Mouse (Mus musculus): Measurements from ENCODE around the gene Ccdc82.

Gene Ccdc82

DNA sequence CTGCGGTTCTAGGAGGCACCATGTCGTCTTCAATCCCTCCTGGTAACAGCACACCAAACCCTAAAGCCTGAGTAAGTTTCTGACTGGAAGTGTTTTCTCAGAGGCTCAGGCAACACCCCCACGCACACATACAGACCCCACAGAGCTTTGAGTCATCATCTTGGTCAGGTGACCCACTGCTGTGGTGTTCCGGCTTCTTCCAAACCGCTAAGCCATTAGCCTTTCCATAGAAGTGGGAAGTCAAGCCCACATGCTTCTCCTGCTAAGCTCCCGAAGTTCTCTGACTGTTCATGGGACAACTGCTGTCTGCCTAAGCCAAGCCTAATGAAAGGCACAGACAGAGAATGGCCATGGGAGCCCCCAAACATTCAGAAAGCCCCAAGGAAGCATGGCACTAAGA, 52.4 kb downstream of the Ccdc82 start:
- DNase-seq (ENCODE audit: low spot score in 2 of 2): no peak

DNA sequence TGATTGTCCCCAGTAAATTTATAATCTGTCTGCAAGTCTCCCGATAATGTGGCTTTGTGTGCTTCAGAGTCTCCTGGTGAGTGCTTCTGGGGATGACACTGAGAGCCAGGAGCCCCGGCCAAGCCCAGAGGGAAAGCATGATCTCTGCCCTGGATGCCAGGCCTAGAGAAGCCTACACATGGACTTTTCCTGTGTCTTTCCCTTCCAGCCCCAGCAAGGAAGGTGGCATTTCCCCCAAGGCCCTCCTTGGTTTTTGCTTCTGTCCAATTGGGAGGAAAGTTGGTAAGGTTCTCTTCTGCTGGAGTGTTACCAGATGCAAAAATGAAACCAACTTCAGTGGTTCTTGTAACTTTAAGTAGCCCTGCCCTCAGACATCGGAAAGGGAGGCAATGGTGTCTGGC, 53.3 kb downstream of the Ccdc82 start:
- DNase-seq (ENCODE audit: low spot score in 2 of 2): no peak

DNA sequence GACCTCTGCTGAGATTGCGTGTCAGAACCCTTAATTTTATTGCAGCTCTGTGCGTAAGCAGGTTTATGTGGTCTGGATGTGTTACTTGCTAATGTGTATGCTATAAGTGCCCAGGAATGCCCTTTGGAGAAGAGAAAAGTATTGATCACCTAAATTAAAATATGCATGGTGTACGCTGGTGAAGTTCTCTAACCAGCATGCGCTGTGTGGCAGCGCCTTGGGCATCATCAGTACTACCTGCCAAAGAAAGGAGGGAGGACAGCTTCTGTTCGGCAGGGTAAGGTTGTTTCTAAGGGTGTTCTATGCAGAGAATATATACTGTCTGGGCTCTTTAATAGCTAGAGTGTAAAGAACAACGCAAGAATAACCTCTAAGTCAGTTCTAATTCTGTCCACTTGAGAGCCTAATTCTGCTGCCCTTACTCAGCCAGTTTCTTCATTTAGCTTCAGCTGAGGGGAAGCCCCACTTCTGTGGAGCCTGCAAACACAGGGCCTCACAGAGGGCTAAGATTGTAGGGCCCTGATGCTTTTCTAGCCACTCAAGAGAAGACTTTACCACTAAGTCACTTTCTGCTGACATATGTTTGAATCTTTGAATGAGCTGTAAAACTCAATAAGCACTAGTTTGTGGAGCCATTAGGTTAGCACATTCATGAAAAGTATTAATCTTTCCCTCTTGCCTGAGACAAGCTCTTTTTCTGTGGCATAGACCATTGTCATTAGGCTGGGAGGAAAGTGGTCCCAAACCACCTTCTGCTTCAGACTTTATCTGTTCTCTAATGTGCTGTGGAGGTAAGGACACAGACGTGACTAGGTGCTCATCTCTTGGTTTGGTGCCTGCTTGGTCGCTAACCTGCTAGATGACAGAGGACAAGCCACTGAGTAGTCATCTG, 54.4 kb downstream of the Ccdc82 start:
- no peak for DNase-seq (ENCODE audit: low spot score in 2 of 2)

DNA sequence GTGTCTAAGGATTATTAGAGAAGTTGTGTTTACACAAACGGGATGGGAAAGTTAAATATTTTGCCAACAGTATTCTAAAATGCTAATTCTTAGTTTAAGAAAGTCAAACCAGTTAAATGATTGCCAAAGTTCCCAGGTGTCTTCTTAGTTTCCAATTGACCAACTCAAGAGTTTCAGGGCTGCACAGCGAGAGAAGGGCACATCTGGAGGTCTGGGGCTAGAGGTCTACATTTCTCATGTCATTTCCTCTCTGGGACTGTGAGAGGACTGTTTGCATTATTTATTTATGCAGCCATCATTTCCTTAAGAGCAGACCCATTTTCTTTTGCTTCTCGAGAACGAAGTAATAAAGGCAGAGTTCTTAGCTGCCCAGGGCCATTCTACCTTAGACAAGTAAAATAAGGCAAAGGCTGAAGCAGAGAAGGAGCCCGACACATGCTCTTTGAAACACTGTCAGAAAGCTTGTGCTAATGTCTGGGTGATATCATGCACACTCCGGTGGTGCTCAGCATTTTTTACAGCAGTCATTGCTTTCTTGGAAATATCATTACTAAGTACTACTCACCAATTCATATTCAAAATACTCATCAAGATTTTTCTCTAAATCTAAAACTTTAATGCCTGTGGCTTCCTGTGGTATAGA, 55.5 kb downstream of the Ccdc82 start:
- DNase-seq (ENCODE audit: low spot score in 2 of 2): no peak

DNA sequence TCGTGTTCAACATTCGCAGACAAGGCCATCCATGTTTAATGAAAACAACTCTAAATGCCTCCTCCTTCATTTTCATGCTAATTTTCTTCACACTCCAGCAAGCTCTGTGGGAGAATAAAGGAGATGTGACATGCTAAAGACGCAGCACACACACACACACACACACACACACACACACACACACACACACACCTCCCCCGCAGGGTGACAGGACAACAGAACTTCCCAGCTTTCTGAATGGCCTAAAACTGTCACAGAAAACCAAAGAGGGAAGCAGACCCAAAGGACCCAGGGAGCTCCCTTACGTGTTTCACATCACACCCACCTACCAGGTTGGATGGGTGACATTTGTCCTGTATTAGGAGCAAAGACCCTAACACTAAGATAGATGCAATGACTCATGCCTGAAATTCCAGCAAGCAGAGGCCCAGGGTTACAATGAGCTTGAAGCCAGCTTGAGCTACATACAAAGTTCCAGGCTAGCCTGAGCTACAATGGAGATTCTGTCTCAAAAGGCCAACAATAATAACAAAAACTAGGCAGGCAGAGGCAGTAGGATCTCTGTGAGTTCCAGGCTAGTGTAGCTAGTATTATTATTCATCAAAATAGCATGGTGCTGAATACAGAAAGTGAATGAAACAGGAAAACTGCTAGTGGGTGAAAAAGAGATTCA, 56.5 kb downstream of the Ccdc82 start:
- no peak for DNase-seq (ENCODE audit: low spot score in 2 of 2)

DNA sequence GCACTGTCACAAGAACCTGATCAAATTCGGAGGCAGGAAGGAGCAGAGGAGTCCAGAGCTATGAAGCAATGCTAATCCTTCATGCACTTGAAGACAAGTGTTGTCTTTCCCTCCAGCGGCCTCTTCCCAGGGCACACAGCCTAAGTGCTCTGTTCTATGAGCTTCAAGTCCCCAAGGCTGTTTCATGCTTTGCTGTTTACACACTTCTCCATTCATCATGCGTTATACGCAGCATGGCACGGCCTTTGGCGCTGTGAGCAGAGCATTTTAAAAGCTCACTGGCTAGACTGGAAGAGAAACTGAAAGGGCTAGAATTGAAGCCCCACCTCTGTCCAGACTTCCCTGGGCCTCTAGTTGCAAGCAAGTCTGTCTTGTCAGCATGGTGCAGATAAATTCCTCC, 57.2 kb downstream of the Ccdc82 start:
- DNase-seq (ENCODE audit: low spot score in 2 of 2): peak in 1 of 2 experiments; percentile 23

DNA sequence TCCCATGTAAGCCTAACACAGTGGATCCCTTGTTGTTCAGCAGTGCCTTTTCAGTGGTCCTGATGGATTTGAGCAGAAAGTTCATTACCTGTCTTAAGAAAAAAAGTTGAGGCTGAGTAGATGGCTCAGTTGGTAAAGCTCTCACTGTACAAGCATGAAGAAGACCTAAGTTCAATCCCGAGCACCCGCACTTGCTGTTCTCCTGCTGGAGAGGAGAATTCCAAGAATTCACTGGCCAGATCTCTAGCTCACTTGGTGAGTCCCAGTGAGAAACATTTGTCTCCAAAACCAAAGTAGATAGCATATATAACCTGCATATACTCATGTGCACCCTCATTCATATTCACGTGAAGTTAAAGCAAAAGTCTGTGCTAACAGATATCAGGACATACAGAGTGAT, 59.7 kb downstream of the Ccdc82 start:
- no peak for DNase-seq (ENCODE audit: low spot score in 2 of 2)

DNA sequence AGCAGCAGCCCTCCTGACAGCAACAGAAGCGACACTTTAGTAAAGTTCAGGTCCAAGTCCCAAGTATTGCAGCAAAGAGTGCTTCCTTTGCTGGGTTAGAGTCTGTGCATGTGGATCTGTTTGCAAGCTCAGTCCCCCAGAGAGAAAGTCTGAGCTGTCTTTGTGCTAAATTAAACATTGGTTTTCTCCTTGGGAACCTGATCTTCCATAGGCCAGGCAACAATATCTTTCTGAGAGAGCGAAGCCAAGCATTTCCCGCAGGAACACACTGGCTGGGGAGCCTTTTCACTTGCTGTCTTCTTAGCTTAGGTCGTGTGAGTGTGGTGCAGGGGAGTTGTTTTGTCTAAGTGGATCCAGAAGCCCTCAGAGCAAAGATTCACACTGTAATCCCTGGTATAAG, 60.5 kb downstream of the Ccdc82 start:
- no peak for DNase-seq (ENCODE audit: low spot score in 2 of 2)

DNA sequence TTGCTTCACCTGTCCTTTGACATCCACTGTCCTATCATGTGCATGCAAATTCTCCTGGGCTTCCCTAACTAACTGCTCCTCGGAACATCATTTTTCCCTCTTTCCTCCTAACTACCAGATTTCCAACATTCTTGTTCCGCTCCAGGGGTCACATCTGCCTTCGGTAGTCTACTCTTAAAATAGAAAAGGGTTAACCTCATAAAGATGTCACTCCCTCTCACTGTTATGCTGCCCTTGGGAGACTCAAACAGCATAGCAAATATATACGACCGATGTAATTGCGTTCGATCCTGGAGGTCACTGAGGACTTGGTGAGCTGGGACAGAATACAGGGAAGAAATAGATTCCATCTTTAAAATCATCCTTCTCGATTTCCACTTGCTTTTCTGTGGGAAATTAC, 62.0 kb downstream of the Ccdc82 start:
- DNase-seq (ENCODE audit: low spot score in 2 of 2): no peak

DNA sequence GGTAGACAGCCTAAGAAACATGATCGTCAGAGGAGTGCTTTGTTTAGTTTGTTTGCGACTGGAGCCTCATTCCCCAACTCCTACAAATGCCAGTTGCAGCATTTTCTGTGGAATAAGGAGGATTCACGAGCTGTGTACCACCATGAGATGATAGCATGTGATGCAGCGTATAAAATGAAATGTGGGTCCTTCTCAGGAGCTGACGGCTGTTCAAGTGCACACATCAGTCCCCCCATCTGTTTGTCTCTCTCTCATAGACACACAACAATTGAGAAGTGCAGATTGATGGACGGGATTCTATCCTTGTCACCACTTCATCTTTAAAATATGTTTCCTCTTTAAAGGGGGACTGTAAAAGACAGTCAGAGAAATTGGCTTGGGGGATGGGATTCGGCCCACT, 63.1 kb downstream of the Ccdc82 start:
- DNase-seq (ENCODE audit: low spot score in 2 of 2): no peak

DNA sequence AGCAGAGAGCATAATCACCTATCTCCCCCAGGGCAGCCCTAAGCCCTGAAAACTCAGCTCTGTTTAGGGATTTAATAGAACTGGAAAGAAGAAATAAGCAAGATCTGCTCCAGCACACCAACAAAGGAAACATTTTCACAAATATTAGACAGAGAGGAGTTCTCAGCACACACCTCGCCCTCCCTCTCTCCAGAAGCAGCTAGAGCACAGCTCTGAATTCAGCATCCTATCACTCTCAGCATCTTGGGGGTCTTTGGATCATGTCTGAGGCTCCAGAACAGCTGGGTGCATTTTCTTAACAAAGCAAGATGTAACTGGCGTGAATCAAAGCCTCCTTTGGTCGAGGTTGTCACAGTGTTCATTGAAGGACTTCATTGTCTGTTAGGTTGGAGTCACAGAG, 63.5 kb downstream of the Ccdc82 start:
- no peak for DNase-seq (ENCODE audit: low spot score in 2 of 2)

DNA sequence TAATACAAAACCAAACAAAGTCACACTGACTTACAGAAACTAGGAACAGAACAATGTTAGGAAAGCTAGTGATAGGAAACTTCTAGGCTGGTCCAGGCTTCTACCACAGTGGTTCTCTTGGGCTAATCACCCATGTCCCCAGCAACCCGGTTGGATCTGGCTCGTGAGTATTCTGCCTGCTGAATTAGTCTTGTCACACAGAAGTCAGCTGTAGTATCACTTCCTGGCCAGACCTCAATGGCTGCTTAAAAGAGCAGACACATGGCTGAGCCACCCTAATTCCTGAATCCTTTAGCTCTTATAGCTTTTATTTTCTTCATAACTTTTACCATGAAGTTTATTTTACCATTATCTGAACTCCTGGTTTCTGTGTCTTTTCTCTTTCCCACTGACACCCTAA, 64.3 kb downstream of the Ccdc82 start:
- DNase-seq (ENCODE audit: low spot score in 2 of 2): no peak

DNA sequence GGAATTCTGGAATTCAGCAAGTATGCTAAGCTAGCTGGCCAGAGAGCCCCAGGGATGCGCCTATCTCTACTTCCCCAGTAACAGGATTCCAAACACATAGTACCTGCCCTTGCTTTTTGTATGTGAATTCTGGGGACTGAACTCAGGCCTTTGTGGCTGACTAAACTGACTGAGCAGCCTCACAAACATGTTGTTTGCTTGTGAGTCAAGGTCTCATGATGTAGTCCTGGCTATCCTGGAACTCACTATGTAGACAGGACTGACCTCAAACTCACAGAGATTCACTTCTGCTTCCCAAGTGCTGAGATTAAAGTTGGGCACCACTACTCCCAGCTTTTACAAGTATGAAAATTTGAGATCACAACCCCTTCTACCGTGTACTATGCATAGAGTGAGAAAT, 67.2 kb downstream of the Ccdc82 start:
- DNase-seq (ENCODE audit: low spot score in 2 of 2): no peak

DNA sequence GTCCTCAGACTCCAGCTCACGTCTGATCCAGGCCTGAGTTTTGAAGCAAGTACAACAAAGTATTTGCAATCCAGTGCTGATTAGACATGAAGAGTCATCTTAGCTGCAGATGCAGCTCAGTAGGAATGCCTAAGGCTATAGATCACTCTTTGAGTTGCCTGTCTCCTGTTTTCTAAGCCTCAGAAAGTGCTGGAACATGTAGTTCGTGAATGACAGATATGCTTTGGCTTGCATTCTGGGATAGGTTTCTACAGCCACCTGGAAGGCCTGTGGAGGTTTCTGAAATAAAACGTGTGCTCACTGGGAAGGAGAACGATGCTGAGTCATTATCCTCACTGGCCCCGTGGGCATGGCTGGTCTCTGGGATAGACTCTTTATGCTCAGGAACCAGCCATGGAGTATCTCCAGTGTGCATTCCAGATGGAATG, 67.8 kb downstream of the Ccdc82 start:
- DNase-seq (ENCODE audit: low spot score in 2 of 2): no peak

DNA sequence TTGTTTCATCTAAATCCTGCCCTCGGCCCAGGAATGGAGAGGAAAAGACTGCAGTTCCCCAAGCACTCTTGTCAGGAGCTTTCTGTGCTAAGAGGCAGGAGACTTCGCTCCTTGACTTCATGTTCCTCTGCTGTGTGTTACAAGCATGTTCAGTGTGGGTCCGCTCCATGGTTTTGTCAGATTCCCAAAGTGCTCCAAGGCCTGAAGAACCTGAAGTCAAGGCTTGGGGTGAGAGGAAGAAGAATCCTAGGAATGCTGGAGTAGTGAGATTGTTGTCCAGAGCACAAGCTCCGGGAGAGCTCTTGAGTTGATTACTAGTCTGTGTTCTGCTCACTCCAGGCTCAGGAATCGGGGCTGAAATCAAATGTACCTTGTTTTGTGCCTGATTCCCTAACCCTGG, 68.6 kb downstream of the Ccdc82 start:
- no peak for DNase-seq (ENCODE audit: low spot score in 2 of 2)

DNA sequence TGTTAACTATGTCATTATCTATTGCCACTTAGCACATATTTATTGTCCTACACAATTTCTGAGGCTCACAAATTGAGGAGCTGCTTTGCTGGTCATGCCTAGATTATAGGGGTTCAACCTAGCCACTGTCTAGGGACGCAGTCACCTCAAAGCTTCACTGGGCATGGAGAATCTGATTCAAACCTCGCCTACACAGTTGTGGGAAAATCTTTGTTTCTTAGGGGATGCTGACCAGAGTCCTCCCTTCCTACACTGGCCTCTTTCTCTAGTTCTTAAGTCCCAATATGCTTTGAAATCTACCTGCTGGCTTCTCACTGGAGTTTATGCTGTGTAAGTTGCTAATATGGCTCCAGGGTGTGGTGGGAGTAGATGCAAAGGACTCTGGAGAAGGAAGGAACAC, 72.8 kb downstream of the Ccdc82 start:
- no peak for DNase-seq (ENCODE audit: low spot score in 2 of 2)

DNA sequence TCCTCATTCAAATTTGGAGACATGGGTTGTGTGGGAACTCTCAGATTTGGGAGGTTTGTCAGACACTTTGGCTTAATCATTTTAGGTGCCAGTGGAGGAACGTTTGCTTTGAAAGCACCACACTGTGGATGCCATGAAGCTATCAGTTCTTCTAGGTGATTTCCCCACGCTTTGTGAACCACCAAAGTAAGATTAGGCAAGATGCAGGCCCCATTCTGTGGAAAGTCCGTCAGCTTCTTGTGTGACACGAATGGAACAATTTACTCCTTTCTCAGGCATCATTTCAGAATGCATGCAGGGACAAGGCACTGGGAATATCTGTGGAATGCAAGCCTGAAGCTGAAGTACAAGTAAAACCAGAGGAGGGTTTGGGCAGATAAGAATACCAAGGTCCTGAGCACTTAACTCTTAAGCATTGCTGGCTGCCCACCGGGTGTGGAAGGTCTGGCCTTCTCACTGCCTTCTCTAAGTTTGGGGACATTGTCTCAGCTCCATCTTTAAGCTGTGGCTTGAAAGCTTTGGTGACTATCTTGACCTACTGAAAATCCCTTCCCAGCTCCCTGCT, 74.1 kb downstream of the Ccdc82 start:
- DNase-seq (ENCODE audit: low spot score in 2 of 2): no peak

DNA sequence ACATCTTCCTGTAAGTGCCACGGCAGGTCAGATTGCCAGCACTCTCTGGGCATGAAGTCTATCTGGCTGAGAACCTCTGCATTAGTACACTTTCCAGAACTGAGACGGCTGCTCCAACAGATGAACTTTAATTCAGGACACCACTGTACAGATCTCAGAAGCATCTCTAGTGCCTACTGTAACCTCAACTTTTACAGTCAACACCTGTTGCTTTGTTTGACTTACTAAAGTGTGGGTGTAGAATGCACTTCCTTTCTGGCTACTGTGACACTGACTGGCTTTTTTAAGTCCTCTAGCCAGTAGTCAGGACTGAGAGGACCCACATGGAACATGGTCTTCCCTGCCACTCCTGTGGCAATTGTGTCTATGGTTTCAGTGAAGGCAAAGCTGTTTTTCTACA, 76.3 kb downstream of the Ccdc82 start:
- no peak for DNase-seq (ENCODE audit: low spot score in 2 of 2)

DNA sequence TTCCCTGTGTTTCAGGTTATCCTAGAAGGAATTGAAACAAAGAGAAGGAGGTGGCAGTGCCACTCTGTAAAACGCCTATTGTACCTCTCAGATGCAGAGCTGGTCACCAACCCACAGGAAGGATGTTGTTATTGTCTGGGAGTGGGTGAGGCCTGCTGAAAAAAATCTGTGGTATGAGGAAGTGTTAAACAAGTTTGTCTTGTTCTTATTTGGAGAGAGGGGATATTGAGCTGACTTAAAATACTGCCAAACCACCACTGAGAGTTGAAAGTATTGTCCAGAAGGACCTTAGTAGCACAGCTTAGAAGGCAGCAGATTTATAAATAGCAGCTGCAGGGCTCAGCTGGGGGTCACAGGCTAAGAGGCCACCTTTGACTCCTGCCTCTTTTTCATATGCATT, 76.9 kb downstream of the Ccdc82 start:
- DNase-seq (ENCODE audit: low spot score in 2 of 2): no peak
